Mouse (Mus musculus) cerebellum, adult 2 months (tissue): ENCODE measurements around the gene Adam11.

Experiments used
- CTCF ChIP-seq: fragments of 200-500 bp; IDR thresholded peaks from 2 replicates; pipeline ENCODE4 v1.5.1; 2011; ENCODE audit warnings: low read depth, mild to moderate bottlenecking, control low read depth, low read length, moderate library complexity, borderline replicate concordance; ENCODE audit not compliant: insufficient read depth
- POLR2A ChIP-seq: fragments of 200-500 bp; IDR thresholded peaks from 2 replicates; pipeline ENCODE4 v1.6.1; 2011; ENCODE audit warnings: low read length, control low read depth, borderline replicate concordance; ENCODE audit not compliant: insufficient read depth

DNA sequence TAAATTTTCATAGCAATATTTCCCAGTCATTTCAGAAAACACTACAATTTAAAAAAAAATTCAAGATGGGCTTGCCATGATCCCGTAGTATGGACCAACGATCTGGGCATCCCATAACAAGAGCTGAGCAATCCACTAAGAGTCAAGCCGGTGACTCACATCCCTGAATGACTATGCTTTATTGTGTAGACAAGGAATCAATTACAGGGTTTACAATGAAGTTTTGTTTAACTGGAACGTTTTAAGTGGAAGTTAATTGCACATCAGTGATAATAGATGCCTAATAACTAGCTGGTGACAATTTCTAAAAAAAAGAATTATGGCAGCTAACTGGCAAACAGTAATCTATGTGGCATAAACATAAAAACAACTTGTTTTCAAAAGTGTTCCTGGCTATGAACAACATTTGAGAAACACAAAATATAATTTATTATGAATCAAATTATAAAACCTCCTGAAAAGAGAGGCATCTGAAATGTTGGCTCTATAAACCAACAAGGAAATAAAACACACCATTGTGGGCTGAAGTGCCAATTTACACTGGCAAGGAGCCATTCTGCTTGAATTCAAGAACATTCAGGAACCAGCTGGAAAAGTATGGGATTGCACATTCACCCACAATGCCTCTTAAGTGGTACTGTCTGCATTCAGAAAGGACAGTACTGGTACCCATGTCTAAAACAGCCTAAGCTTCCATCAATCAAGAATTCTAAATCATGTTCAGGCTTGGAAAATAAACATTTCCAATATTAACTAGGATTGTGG lies 49.7 kb downstream of the Adam11 start:
- TF ChIP-seq CTCF: no peak
- no peak for TF ChIP-seq POLR2A
